In the genomic region with DNA sequence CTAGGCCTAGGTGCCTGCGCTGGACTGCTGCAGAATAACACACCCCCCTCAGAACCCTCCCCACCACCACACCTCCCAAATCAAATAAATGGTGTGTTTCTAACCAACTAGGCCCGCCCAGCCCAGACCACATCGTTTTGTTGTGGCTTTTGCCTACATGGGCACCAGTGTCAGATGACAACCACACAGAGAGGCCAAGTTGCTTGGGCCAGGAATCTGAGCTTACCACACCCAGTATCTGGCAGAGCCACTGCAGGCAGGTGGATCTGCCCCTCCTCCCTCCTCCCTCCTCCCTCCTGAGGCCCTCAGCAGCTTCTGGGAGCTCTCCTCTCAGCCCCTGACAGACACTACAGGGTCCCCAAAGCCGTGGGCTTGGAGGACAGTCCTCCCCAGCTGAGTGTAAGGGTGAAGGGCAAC, we compare ENCODE assay signal across 8 mouse cellular contexts. TPM values are rescaled to one million over a fixed set of nuclear protein-coding genes. Genes with fewer than 3 reads are reported as not detected.
DNase-seq lines count a peak whose midpoint lies in the region; TF ChIP-seq lines count a peak whose summit lies in the region.

No protein-coding gene starts in this region.

- H3K27me3 ChIP-seq in small intestine, adult 2 months (ENCODE audit: control insufficient read depth, insufficient read depth, low read length), result no peaks in the 10 kb centered on the region

- peaks cover 70% of the 10 kb centered on the region for H3K4me1 ChIP-seq in small intestine, adult 2 months (ENCODE audit: control insufficient read depth, insufficient read depth, insufficient read length, low read length)

- peak overlapping the region; percentile 48 for H3K27ac ChIP-seq in small intestine, adult 2 months (ENCODE audit: insufficient read depth, low read depth, low read length)

- TF ChIP-seq POLR2A in small intestine, adult 2 months (IDR thresholded peaks at IDR 0.05; ENCODE audit: low read depth, low read length), result no peak

- intact Hi-C loops in left cerebral cortex, postnatal 36 days (cut with DNase I), result no loop called here

- H3K36me3 ChIP-seq in small intestine, adult 2 months (ENCODE audit: control insufficient read depth, insufficient read depth, low read length), result peaks cover 21% of the 10 kb centered on the region

- DNase-seq in kidney, adult 18-20 months, result peak; percentile 51
- DNase-seq in kidney, postnatal 10 days, result no peak
- DNase-seq in gonadal fat pad, adult 2 months (ENCODE audit: low read depth), result peak; percentile 67
- peak; percentile 24 to 43 for DNase-seq in kidney, postnatal 4 days
- no peak for DNase-seq in left cerebral cortex, postnatal 36 days (ENCODE audit: low spot score in 2 of 2)
- no peak for DNase-seq in adipocyte (ENCODE audit: low spot score)
- no peak for DNase-seq in frontal cortex, postnatal 36 days (ENCODE audit: low spot score in 2 of 2)

- no peak overlapping the region for H3K4me3 ChIP-seq in small intestine, adult 2 months (ENCODE audit: low read depth, low read length)

- TF ChIP-seq CTCF in small intestine, adult 2 months (IDR thresholded peaks at IDR 0.05; ENCODE audit: extremely low read depth, insufficient read length, insufficient replicate concordance, low read depth, low read length), result no peak

- WGBS in small intestine, adult 2 months, result 21% methylated on average over 4 of the region's 4 CpGs

RNA-seq across cellular contexts. Expression of gene Llgl2, which starts 15.1 kb away (rescaled TPM):
- 106 and 107 TPM in 2 replicates for polyA plus RNA-seq in gonadal fat pad, adult 2 months (2012; rRNA removed)
- polyA plus RNA-seq in small intestine, adult 2 months (2012; rRNA removed), result 140 and 268 TPM in 2 replicates
- total RNA-seq in left cerebral cortex, postnatal 36 days (2021), result 1 to 10 TPM; 2.6 to 3.9 TPM

RNA-seq across cellular contexts. Expression of gene Myo15b, which starts 19.3 kb away (rescaled TPM):
- polyA plus RNA-seq in gonadal fat pad, adult 2 months (2012; rRNA removed), result 13.1 and 22.6 TPM in 2 replicates
- 539 and 1,655 TPM in 2 replicates for polyA plus RNA-seq in small intestine, adult 2 months (2012; rRNA removed)
- total RNA-seq in left cerebral cortex, postnatal 36 days (2021), result under 1 TPM; 0.34 to 0.52 TPM

RNA-seq across cellular contexts. Expression of gene Tsen54, which starts 24.4 kb away (rescaled TPM):
- polyA plus RNA-seq in gonadal fat pad, adult 2 months (2012; rRNA removed), result 22.6 and 24.1 TPM in 2 replicates
- polyA plus RNA-seq in small intestine, adult 2 months (2012; rRNA removed), result 24.3 and 40.8 TPM in 2 replicates
- 10 to 100 TPM; 10.6 to 16.0 TPM for total RNA-seq in left cerebral cortex, postnatal 36 days (2021)

RNA-seq across cellular contexts. Expression of gene Caskin2, which starts 25.5 kb away (rescaled TPM):
- polyA plus RNA-seq in gonadal fat pad, adult 2 months (2012; rRNA removed), result 46.6 and 59.6 TPM in 2 replicates
- 26.1 and 52.6 TPM in 2 replicates for polyA plus RNA-seq in small intestine, adult 2 months (2012; rRNA removed)
- 10 to 100 TPM; 19.1 to 19.9 TPM for total RNA-seq in left cerebral cortex, postnatal 36 days (2021)

Comparison
In these comparisons a context has a peak if more than half of its experiments do, and no peak if none do; other contexts are left out.
1. DNase-seq: peak in kidney, adult 18-20 months (single experiment), gonadal fat pad, adult 2 months (single experiment) and kidney, postnatal 4 days (2 of 2); none in kidney, postnatal 10 days (single experiment), left cerebral cortex, postnatal 36 days (0 of 2), adipocyte (single experiment) and frontal cortex, postnatal 36 days (0 of 2).
2. RNA of gene Myo15b, which starts 19.3 kb away (polyA plus RNA-seq): 539 to 1,655 TPM in small intestine, adult 2 months; 13.1 to 22.6 TPM in gonadal fat pad, adult 2 months; every median in the first group is over 10 times any median in the second.